Mouse (Mus musculus) heart, postnatal 0 days (tissue): Measurements from ENCODE around the gene Podn. TPM values are rescaled to one million over a fixed set of nuclear protein-coding genes. Genes with fewer than 3 reads are reported as not detected.

Experiments
- ATAC-seq: fragments of 200-750 bp; cut with Nextera tagmentation; 2 replicates; pipeline ENCODE4 v1.8.0; 2017; ENCODE audit warnings: low read depth, moderate number of reproducible peaks, moderate library complexity; ENCODE audit not compliant: insufficient read depth
- DNase-seq: peaks from one replicate; pipeline ENCODE4 v3.0.0-alpha.2; 2016; ENCODE audit warnings: low spot score
- H3K27ac ChIP-seq: fragments of 300-500 bp; sonication (generic); 2 replicates; pipeline ENCODE4 v1.5.1; 2014; ENCODE audit warnings: low read depth, mild to moderate bottlenecking
- H3K27me3 ChIP-seq: fragments of 300-500 bp; sonication (generic); 2 replicates; pipeline ENCODE4 v1.6.1; 2014; ENCODE audit warnings: low read length, mixed read lengths; ENCODE audit not compliant: control insufficient read depth, insufficient read depth
- H3K36me3 ChIP-seq: fragments of 300-500 bp; sonication (generic); replicated peaks from 2 replicates; pipeline ENCODE4 v1.6.1; 2014; ENCODE audit warnings: low read length, mixed read lengths; ENCODE audit not compliant: control insufficient read depth, insufficient read depth
- H3K4me1 ChIP-seq: fragments of 300-500 bp; sonication (generic); 2 replicates; pipeline ENCODE4 v1.6.1; 2014; ENCODE audit warnings: antibody characterized with exemption; ENCODE audit not compliant: control insufficient read depth, insufficient read depth
- H3K4me2 ChIP-seq: fragments of 300-500 bp; sonication (generic); 2 replicates; pipeline ENCODE4 v1.6.1; 2014; ENCODE audit warnings: low read depth, mild to moderate bottlenecking, low read length, moderate library complexity
- H3K4me3 ChIP-seq: fragments of 300-500 bp; sonication (generic); 2 replicates; pipeline ENCODE4 v1.5.1; 2014; ENCODE audit warnings: low read depth, low read length
- H3K9ac ChIP-seq: fragments of 300-500 bp; sonication (generic); replicated peaks from 2 replicates; pipeline ENCODE4 v1.6.1; 2014; ENCODE audit warnings: low read depth, low read length, mixed read lengths
- H3K9me3 ChIP-seq: fragments of 300-500 bp; sonication (generic); replicated peaks from 2 replicates; pipeline ENCODE4 v1.6.1; 2016; ENCODE audit warnings: low read length; ENCODE audit not compliant: control insufficient read depth
- CTCF ChIP-seq: IDR thresholded peaks from 2 replicates; pipeline ENCODE4 v1.5.1; 2016; ENCODE audit warnings: antibody characterized with exemption, control low read depth, low read depth
- EP300 ChIP-seq: IDR thresholded peaks from 2 replicates; pipeline ENCODE4 v1.6.1; 2016; ENCODE audit warnings: antibody characterized with exemption, low read depth
- WGBS: fragments of 180-500 bp; shearing (Covaris S2); extraction: QIAGEN DNeasy Blood & Tissue Kit; methylation state at CpG from one replicate; pipeline ENCODE4 v1.1.7; 2014; 5-methylcytosine and 5-hydroxymethylcytosine counted together
- polyA plus RNA-seq: library from polyadenylated mRNA; unstranded; fragments of >200 nt; fragmentation: Nextera tagmentation; extraction: Ambion mirVana; gene quantifications from 2 replicates; pipeline ENCODE4 v1.2.1, GENCODE M21; 2015
- total RNA-seq: library from RNA; depleted of rRNA; stranded (reverse); fragments of >200 nt; gene quantifications from 2 replicates; pipeline ENCODE4 v1.2.3, GENCODE M21; 2014; ENCODE audit warnings: low replicate concordance

Gene Podn
- total and polyA plus RNA-seq, 2 experiments from 2014 or later = 0.53 to 5.0 TPM

- 84% methylated on average over 6 of the region's 6 CpGs for WGBS
- Histone ChIP-seq H3K27ac (no peak overlapping the region), H3K9me3 (no peaks in the 10 kb centered on the region), H3K4me1 (no peaks in the 10 kb centered on the region), H3K9ac (no peak overlapping the region), H3K4me3 (no peak overlapping the region), H3K36me3 (0 out of 2 replicates have a peak, but pooled peaks cover 12% of the 10 kb centered on the region), H3K4me2 (no peak overlapping the region), H3K27me3 (no peaks in the 10 kb centered on the region)
- ATAC-seq (no peak), DNase-seq (no peak)
- TF ChIP-seq EP300 (no peak), CTCF (no peak)
Measured at GRCm38 (mm10) chr4:108092741-108093397, 3.4 kb downstream of the Podn start.

GRCm38 (mm10) chr4:108083993-108084392 is 12.3 kb downstream of the Podn start:
- Histone ChIP-seq H3K36me3 (0 out of 2 replicates have a peak, but pooled peaks cover 4% of the 10 kb centered on the region), H3K9me3 (no peaks in the 10 kb centered on the region), H3K4me2 (no peak overlapping the region), H3K27me3 (no peaks in the 10 kb centered on the region), H3K4me3 (no peak overlapping the region), H3K4me1 (no peaks in the 10 kb centered on the region), H3K27ac (no peak overlapping the region), H3K9ac (no peak overlapping the region)
- no peak for TF ChIP-seq EP300
- TF ChIP-seq CTCF = no peak
- ATAC-seq = no peak
- 82% methylated on average over 2 of the region's 2 CpGs for WGBS
- no peak for DNase-seq

- 79% methylated on average over 6 of the region's 6 CpGs for WGBS
- no peaks in the 10 kb centered on the region for H3K27me3 ChIP-seq
- H3K36me3 ChIP-seq = 0 out of 2 replicates have a peak, but pooled peaks cover 4% of the 10 kb centered on the region
- no peak overlapping the region for H3K9ac ChIP-seq
- ATAC-seq (no peak), DNase-seq (no peak)
- H3K4me2 ChIP-seq = no peak overlapping the region
- H3K9me3 ChIP-seq = no peaks in the 10 kb centered on the region
- no peak overlapping the region for H3K4me3 ChIP-seq
- no peak overlapping the region for H3K27ac ChIP-seq
- no peaks in the 10 kb centered on the region for H3K4me1 ChIP-seq
- no peak for TF ChIP-seq EP300
Measured at GRCm38 (mm10) chr4:108083032-108083735, 13.1 kb downstream of the Podn start.

- no peak overlapping the region for H3K27ac ChIP-seq
- no peak overlapping the region for H3K9ac ChIP-seq
- no peak for ATAC-seq
- no peak for TF ChIP-seq EP300
- no peak for TF ChIP-seq CTCF
- no peaks in the 10 kb centered on the region for H3K27me3 ChIP-seq
- no peaks in the 10 kb centered on the region for H3K9me3 ChIP-seq
- 84% methylated on average over 2 of the region's 2 CpGs for WGBS
- DNase-seq = no peak
- no peaks in the 10 kb centered on the region for H3K4me1 ChIP-seq
- 0 out of 2 replicates have a peak, but pooled peaks cover 4% of the 10 kb centered on the region for H3K36me3 ChIP-seq
- H3K4me2 ChIP-seq = no peak overlapping the region
- H3K4me3 ChIP-seq = no peak overlapping the region
Measured at GRCm38 (mm10) chr4:108082401-108082806, 13.8 kb downstream of the Podn start.

GRCm38 (mm10) chr4:108080876-108081275 is 15.4 kb downstream of the Podn start:
- Histone ChIP-seq H3K4me2 (no peak overlapping the region), H3K4me1 (no peaks in the 10 kb centered on the region), H3K27me3 (no peaks in the 10 kb centered on the region), H3K27ac (no peak overlapping the region), H3K36me3 (0 out of 2 replicates have a peak, but pooled peaks cover 4% of the 10 kb centered on the region), H3K9ac (no peak overlapping the region), H3K9me3 (no peaks in the 10 kb centered on the region), H3K4me3 (no peak overlapping the region)
- no peak for TF ChIP-seq EP300
- TF ChIP-seq CTCF = no peak
- no peak for DNase-seq
- ATAC-seq = no peak
- WGBS = 70% methylated on average over 5 of the region's 5 CpGs
